Mouse (Mus musculus) gastrocnemius, postnatal 25 days (tissue): ENCODE results near the gene Hipk1. TPM values are rescaled to one million over a fixed set of nuclear protein-coding genes. Genes with fewer than 3 reads are reported as not detected.
A peak's percentile ranks its signal among the peaks of the same experiment; 100 is the strongest.
"Not testable (repeated sequence)": the region's sequence is repeated elsewhere in the genome, so short reads cannot be mapped to it uniquely, and the experiment has no call there.

Experiments
- DNase-seq: peaks from one replicate; pipeline ENCODE4 v3.0.0; 2022
- long read RNA-seq, 2 experiments: library from polyadenylated mRNA; stranded (forward); transcript quantifications; one replicate each; pipeline ENCODE4 v2.0.0; 2021
- total RNA-seq, 2 experiments: library from RNA; stranded (reverse); gene quantifications; 1 replicate in 1 of 2; 2 replicates in 1 of 2; pipeline ENCODE4 v1.2.3; 2021

The Hipk1 gene
- 10 to 100 TPM; 53.5 to 56.8 TPM for total RNA-seq
- long read RNA-seq, experiment 1, partial matches to known transcripts: 0 of 14 reads
- long read RNA-seq, experiment 1, other reads (novel, unspliced or antisense): 14 of 14 reads
- long read RNA-seq, experiment 2, full-length matches to known transcripts: 1 of 11 reads
- long read RNA-seq, experiment 2, partial matches to known transcripts: 9 of 11 reads
- long read RNA-seq, experiment 2, other reads (novel, unspliced or antisense): 1 of 11 reads

DNA sequence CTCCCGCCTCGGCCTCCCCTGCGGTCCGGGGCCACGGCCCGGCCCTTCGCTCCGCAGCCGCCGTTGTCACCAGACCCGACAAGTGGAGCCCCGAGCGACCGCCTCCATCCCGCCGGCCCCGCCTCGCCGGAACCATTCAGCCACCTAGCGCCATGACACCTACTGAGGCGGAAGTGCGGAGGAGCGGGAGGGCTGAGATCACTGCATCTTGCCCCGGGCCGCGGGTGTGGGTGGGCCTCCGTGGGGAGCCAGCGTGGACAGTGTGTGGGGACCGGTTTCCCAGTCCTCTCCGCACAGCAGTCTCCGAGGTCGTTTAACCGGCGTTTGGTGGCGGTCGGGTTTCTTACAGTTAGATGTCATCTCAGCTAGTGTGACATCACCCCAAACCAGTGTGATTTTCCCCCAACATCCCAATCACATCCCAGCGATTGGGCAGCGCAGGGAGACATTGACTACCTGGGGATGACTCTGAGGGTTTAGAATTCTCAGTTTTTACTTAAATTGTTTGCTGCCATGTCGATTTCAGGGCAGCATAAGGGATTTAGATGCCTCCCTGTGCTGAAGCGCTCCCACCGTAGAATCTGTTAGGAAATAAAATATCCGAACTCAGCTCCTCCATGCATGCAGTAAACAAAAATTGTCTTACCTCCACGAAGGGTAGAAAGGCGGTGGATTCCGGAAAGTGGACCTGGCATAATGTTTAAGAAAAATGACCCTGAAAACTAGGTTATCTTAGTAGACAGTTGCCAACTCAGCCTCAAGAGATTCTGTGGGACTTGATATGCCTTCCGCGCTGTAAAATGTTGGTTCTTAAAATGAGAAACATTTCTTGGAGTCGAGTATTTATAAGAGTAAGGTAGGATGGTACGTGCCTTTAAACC lies at the start of gene Hipk1:
Gene Hipk1, minus strand, starts transcription at position 334 of the 881 bp plus-strand sequence.
- peak; percentile 95 for DNase-seq

GRCm38 (mm10) chr3:103840946-103841345 lies 49.6 kb upstream of the Hipk1 start:
- DNase-seq: not testable (repeated sequence)

GRCm38 (mm10) chr3:103840195-103840594 lies 48.8 kb upstream of the Hipk1 start:
- not testable (repeated sequence) for DNase-seq

DNA sequence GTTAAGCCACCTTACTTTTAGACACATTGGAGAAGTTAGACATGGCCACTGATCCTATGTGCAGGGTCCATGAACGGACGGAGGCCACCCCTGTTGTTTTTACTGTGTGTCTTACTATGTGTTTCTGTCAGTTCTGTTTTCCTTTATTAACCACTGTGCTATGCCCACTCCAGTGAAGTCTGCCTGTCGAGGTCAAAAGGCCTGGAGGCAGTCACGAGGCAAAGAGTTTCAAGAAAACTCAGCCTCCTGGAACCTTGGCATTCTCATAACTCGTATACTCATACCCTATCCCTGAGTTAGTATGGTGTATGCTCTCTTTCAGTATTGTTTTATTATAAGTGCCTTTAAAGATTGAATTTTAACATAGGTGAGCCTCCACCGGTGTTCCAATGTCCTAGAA lies 48.3 kb upstream of the Hipk1 start:
- no peak for DNase-seq

GRCm38 (mm10) chr3:103836453-103836852 lies 45.1 kb upstream of the Hipk1 start:
- DNase-seq: no peak

DNA sequence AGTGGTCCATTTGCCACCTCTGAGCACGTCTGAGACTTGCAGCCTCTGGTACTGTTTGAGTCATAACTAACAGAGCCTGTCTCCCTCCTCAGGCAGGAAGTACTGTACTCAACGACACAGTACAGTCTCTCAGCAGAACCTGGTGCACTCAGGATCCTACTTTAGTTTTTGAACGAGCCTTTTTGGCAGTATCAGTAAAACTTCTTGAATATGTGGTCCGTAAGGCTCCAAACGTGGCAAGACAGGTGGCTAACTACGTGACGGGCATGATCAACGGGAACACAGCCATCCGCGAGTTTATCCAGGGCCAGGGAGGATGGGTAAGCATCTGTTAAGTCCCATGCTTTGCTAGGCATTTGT lies 44.6 kb upstream of the Hipk1 start:
- DNase-seq: no peak

GRCm38 (mm10) chr3:103835272-103835950 lies 44.0 kb upstream of the Hipk1 start:
- no peak for DNase-seq

DNA sequence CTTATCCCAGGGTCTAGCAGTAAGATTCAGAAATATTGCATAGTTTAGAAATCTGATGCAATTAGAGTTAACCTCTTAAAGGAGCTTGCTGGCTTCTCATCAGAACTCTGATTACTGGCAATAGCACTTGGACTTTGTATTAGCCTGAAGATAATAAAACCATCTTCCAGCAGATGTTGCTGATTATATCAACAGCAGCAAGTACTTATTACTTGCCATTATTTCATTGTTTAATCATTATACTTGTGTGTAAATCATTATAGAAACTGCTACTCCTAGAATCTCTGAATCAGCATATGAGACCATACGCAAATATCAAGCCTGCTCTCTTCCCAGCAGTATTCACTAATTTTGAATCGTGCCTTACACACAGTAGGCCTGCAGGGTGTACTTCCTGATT lies 42.6 kb upstream of the Hipk1 start:
- no peak for DNase-seq

DNA sequence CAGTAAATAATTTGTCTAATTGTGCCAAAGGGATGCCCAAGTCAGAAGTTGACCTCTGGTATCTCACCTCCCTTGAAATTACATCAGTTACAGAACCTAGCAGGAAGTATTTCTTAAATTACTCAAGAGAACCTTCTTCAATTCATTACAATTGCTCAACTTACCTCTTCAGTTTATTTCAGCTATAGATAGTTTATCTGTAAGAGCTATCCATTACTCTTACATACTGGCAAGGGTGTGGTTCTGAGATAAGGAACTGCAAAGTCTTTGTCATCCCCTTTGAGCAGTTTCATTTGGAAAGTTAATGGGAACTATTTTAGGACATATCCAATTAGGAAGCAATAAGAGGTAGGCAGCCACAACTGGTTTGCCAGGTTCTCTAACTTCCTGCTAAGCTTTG lies 41.1 kb upstream of the Hipk1 start, which contains the start of gene Bcl2l15:
Gene Bcl2l15, plus strand, starts transcription at position 176 of the 400 bp plus-strand sequence.
- DNase-seq: no peak

- DNase-seq: no peak
Observed at GRCm38 (mm10) chr3:103831146-103831545, 39.8 kb upstream of the Hipk1 start.

GRCm38 (mm10) chr3:103830681-103831080 lies 39.3 kb upstream of the Hipk1 start:
- DNase-seq: not testable (repeated sequence)

GRCm38 (mm10) chr3:103829036-103829435 lies 37.7 kb upstream of the Hipk1 start:
- DNase-seq: no peak

- no peak for DNase-seq
Observed at GRCm38 (mm10) chr3:103827548-103827947, 36.2 kb upstream of the Hipk1 start.

DNA sequence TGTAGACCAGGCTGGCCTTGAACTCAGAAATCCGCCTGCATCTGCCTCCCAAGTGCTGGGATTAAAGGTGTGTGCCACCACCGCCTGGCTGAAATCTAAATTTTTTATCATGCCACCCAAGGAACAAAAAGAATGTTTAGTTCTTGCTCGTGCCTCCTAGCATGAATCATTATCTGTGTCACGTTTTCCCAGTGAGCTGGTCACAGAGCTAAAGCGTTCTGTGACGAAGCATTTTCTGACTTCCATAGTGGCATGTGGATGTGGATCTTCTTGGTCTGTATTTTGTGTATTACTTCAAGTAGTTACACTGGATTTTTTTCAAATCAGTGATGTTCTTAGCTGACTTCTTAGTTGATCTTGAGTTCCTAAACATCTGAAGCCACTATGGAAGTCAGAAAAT lies 19.6 kb upstream of the Hipk1 start:
- DNase-seq: no peak

DNA sequence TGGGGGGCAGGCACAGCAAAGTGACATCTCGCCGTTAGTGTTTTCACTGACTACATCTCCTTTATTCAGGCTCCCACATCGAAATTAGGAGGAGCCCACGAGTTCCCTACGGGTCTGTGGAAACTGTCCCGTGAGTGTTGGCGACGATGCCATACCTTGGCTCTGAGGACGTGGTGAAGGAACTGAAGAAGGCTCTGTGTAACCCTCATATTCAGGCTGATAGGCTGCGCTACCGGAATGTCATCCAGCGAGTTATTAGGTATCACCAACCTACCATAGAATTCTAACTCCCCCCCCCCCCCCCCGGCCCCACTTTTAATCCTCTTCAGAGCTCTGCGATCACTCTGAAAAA lies 18.4 kb upstream of the Hipk1 start:
- no peak for DNase-seq

- DNase-seq: peak; percentile 93
Observed at GRCm38 (mm10) chr3:103808891-103809798, 17.8 kb upstream of the Hipk1 start, which contains the start of the genes Dclre1b, Ap4b1 and Gm43064. TSS of gene Dclre1b (minus strand) at chr3:103809444. TSS of gene Ap4b1 (plus strand) at chr3:103809520. TSS of gene Gm43064 (plus strand) at chr3:103809573.

GRCm38 (mm10) chr3:103805671-103806070 lies 14.3 kb upstream of the Hipk1 start:
- DNase-seq: no peak

DNA sequence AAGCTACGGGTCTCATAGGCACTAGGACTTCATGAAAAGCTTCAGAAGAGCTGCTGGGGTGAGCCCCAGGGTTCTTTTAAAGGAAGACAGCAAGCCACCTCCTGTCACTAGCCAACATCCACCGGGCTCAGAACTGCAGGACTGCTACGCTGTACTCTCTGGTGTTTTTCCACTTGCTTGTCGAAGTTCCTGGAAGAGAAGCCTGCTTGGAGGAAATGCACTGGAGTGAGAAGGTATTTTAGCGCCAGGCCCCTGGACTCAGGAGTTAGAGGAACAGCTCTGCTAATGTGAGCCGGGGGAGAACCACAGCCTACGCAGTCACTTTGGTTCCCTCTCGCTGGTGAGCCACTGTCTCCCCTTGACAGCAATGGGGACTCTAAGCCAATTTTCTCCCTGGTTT lies 11.5 kb upstream of the Hipk1 start:
- DNase-seq: peak; percentile 25

DNA sequence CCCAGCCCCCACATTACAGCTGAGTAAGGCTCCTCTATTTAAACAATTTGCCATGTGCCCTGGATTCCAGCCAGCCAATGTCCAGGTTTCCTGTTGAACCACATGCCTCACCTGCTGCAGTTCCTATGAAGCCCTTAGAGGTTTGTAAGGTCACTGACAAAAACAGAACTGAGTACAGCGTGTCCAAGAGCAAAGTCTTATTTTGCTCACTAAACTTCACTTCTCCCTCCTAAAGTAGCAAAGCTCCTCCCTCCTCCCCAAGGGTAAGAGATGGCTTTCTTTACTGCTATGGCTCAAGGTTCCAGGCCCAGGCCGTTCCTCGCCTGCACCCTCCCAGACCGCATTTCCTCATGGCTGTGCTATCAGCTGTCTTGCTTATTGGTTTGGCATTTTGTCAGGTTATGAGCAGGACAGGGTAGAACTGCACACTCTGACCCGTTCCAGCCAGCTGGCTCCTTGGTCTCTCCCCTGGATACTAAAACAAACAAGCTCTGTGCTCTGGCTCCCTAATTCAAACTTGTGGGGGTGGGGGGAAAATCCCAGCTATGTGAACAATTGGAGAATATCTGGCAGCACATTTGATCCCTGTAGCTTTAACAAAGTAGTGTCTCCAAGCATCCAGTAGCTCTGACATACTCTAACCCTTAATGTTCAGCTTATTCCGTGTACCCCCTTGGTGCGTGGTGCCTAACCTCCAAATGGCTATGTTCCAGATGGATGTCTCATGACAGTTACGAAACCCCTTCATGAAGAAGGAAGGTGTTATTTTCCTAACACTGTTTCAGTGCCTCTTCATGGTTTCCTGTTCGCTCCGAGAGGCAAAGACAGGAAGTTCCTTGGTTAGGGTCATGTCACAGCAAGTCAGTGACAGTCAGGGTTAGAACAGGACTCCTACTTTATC lies 10.5 kb upstream of the Hipk1 start:
- peak; percentile 90 for DNase-seq

GRCm38 (mm10) chr3:103799507-103799906 lies 8.1 kb upstream of the Hipk1 start:
- DNase-seq: no peak

- DNase-seq: no peak
Observed at GRCm38 (mm10) chr3:103796389-103796788, 5.0 kb upstream of the Hipk1 start.
